In genomic region chr1:86441980-86442831, GRCm38 (mm10) we compare ENCODE assay signal across 7 mouse cellular contexts. TPM values are rescaled to one million over a fixed set of nuclear protein-coding genes. Genes with fewer than 3 reads are reported as not detected.
A peak's percentile ranks its signal among the peaks of the same experiment; 100 is the strongest.
DNase-seq lines count a peak whose midpoint lies in the region; ATAC-seq lines count a peak whose summit lies in the region.

No protein-coding gene starts in this region.

- H3K4me2 ChIP-seq in intestine, embryonic 16.5 days (ENCODE audit: low read depth, low read length) = peak overlapping the region; percentile 91
- peak overlapping the region; percentile 81 for H3K4me2 ChIP-seq in midbrain, embryonic 11.5 days

- H3K36me3 ChIP-seq in intestine, embryonic 16.5 days (ENCODE audit: control insufficient read depth, insufficient read depth, low read length) = no peaks in the 10 kb centered on the region
- H3K36me3 ChIP-seq in midbrain, embryonic 11.5 days (ENCODE audit: control insufficient read depth, insufficient read depth, low read length) = no peaks in the 10 kb centered on the region

- intact Hi-C loops in gastrocnemius, postnatal 36 days (cut with DNase I) = no loop called here
- intact Hi-C loops in left cerebral cortex, postnatal 4 days (cut with DNase I) = loop anchor here (2.0 to 5.0 kb wide), 2 partner anchors 55 to 91 kb away; no protein-coding TSS in a partner anchor

- peak overlapping the region; percentile 58 for H3K4me3 ChIP-seq in intestine, embryonic 16.5 days (ENCODE audit: low read length)
- H3K4me3 ChIP-seq in midbrain, embryonic 11.5 days (ENCODE audit: low read depth, low read length) = peak overlapping the region; percentile 44

- peak overlapping the region; percentile 84 for H3K9ac ChIP-seq in intestine, embryonic 16.5 days (ENCODE audit: low read depth, low read length)
- peak overlapping the region; percentile 97 for H3K9ac ChIP-seq in midbrain, embryonic 11.5 days (ENCODE audit: low read length)

- H3K9me3 ChIP-seq in intestine, embryonic 16.5 days (ENCODE audit: control insufficient read depth, low read length) = no peaks in the 10 kb centered on the region
- no peaks in the 10 kb centered on the region for H3K9me3 ChIP-seq in midbrain, embryonic 11.5 days (ENCODE audit: control insufficient read depth, low read length)

- peaks cover 59% of the 10 kb centered on the region for H3K4me1 ChIP-seq in intestine, embryonic 16.5 days (ENCODE audit: control insufficient read depth, insufficient read depth, low read length)
- H3K4me1 ChIP-seq in midbrain, embryonic 11.5 days (ENCODE audit: control insufficient read depth, insufficient read depth, low read length) = peaks cover 21% of the 10 kb centered on the region

- peak; percentile 55 for ATAC-seq in intestine, embryonic 16.5 days
- ATAC-seq in midbrain, embryonic 11.5 days (ENCODE audit: low FRiP score) = peak; percentile 68

- H3K27ac ChIP-seq in intestine, embryonic 16.5 days (ENCODE audit: low read length) = peak overlapping the region; percentile 100
- H3K27ac ChIP-seq in midbrain, embryonic 11.5 days (ENCODE audit: low read depth, low read length) = peak overlapping the region; percentile 99

- peak; percentile 94 for DNase-seq in adrenal gland, adult 2 months
- peak; percentile 73 for DNase-seq in embryo, embryonic 11.5 days (ENCODE audit: low read depth, low spot score)
- peak; percentile 85 to 87 for DNase-seq in gastrocnemius, postnatal 36 days
- peak; percentile 88 for DNase-seq in left cerebral cortex, postnatal 4 days
- DNase-seq in midbrain, embryonic 11.5 days (ENCODE audit: low spot score, missing footprints) = peak; percentile 98
- peak; percentile 71 for DNase-seq in skeletal muscle tissue, adult 2 months (ENCODE audit: low read depth, low spot score)

- WGBS in intestine, embryonic 16.5 days = under 1% methylated on average over 81 of the region's 81 CpGs
- WGBS in midbrain, embryonic 11.5 days = under 1% methylated on average over 81 of the region's 81 CpGs

- H3K27me3 ChIP-seq in intestine, embryonic 16.5 days (replicated peaks; ENCODE audit: control insufficient read depth, insufficient read depth, low read length) = no peaks in the 10 kb centered on the region
- H3K27me3 ChIP-seq in midbrain, embryonic 11.5 days (ENCODE audit: control insufficient read depth, insufficient read depth, low read length) = no peaks in the 10 kb centered on the region

RNA-seq across cellular contexts. Expression of gene Tex44, which starts 16.1 kb away (rescaled TPM):
- total RNA-seq in adrenal gland, adult 2 months (2021) = not detected
- not detected in 2 replicates for polyA plus RNA-seq in adrenal gland, adult 2 months (2012; rRNA removed)
- not detected for total RNA-seq in gastrocnemius, postnatal 36 days (2021)
- not detected in 2 replicates for polyA plus RNA-seq in intestine, embryonic 16.5 days (2015; fragmentation: Nextera tagmentation; extraction: Ambion mirVana)
- total RNA-seq in left cerebral cortex, postnatal 4 days (2021) = not detected
- not detected in 2 replicates for polyA plus RNA-seq in midbrain, embryonic 11.5 days (2014; fragmentation: Nextera tagmentation; extraction: Ambion mirVana)

RNA-seq across cellular contexts. Expression of gene Nmur1, which starts 16.2 kb away (rescaled TPM):
- total RNA-seq in adrenal gland, adult 2 months (2021) = not detected
- 0.17 and 0.18 TPM in 2 replicates for polyA plus RNA-seq in adrenal gland, adult 2 months (2012; rRNA removed)
- not detected for total RNA-seq in gastrocnemius, postnatal 36 days (2021)
- polyA plus RNA-seq in intestine, embryonic 16.5 days (2015; fragmentation: Nextera tagmentation; extraction: Ambion mirVana) = 0.46 and 0.88 TPM in 2 replicates
- total RNA-seq in left cerebral cortex, postnatal 4 days (2021) = under 1 TPM; 0.48 to 0.62 TPM
- not detected in 2 replicates for polyA plus RNA-seq in midbrain, embryonic 11.5 days (2014; fragmentation: Nextera tagmentation; extraction: Ambion mirVana)

Comparison
In these comparisons a context has a peak if more than half of its experiments do, and no peak if none do; other contexts are left out.
1. Peak in every context shown above with its lines: DNase-seq, ATAC-seq, H3K4me3 ChIP-seq and H3K27ac ChIP-seq.